ENCODE assay signal across 25 mouse cellular contexts in genomic region chr15:98418096-98418495, GRCm38 (mm10). TPM values are rescaled to one million over a fixed set of nuclear protein-coding genes. Genes with fewer than 3 reads are reported as not detected.
DNase-seq lines count a peak whose midpoint lies in the region; ATAC-seq lines count a peak whose summit lies in the region.
"Had no signal": no experiment of that assay in that cellular context is flagged by ENCODE, and none has a peak within 500 bp of the region (broad histone marks: within the 10 kb centered on the region; RNA-seq: fewer than 3 reads in every experiment).

No protein-coding gene starts in this region.

- H3K9me3 ChIP-seq in lung, embryonic 16.5 days (ENCODE audit: control insufficient read depth, low read length), result no peaks in the 10 kb centered on the region
- no peaks in the 10 kb centered on the region for H3K9me3 ChIP-seq in limb, embryonic 10.5 days (replicated peaks)
- H3K9me3 ChIP-seq in limb, embryonic 11.5 days (ENCODE audit: control insufficient read depth, low read length), result no peaks in the 10 kb centered on the region
- H3K9me3 ChIP-seq: embryonic facial prominence, embryonic 13.5 days; embryonic facial prominence, embryonic 15.5 days; forebrain, embryonic 10.5 days; forebrain, embryonic 12.5 days had no signal

- H3K9ac ChIP-seq in lung, embryonic 16.5 days (ENCODE audit: low read length), result no peak overlapping the region
- no peak overlapping the region for H3K9ac ChIP-seq in limb, embryonic 11.5 days (ENCODE audit: low read length)
- H3K9ac ChIP-seq: embryonic facial prominence, embryonic 13.5 days; embryonic facial prominence, embryonic 15.5 days; forebrain, embryonic 12.5 days had no signal

- no peak overlapping the region for H3K4me2 ChIP-seq in lung, embryonic 16.5 days (ENCODE audit: low read depth, low read length)
- H3K4me2 ChIP-seq in limb, embryonic 11.5 days (ENCODE audit: low read depth, severe bottlenecking), result no peak overlapping the region
- H3K4me2 ChIP-seq: embryonic facial prominence, embryonic 13.5 days; embryonic facial prominence, embryonic 15.5 days; forebrain, embryonic 12.5 days had no signal

- ATAC-seq in lung, embryonic 16.5 days (ENCODE audit: low read depth), result peak; percentile 77
- no peak for ATAC-seq in limb, embryonic 11.5 days (ENCODE audit: insufficient number of reproducible peaks, low FRiP score, low TSS enrichment, low read depth)
- ATAC-seq: forebrain, embryonic 14.5 days; forebrain, embryonic 16.5 days had no signal

- H3K27me3 ChIP-seq in lung, embryonic 16.5 days (ENCODE audit: control insufficient read depth, insufficient read depth, low read depth, low read length), result no peaks in the 10 kb centered on the region
- no peaks in the 10 kb centered on the region for H3K27me3 ChIP-seq in limb, embryonic 10.5 days (ENCODE audit: low read depth, poor library complexity, severe bottlenecking)
- no peaks in the 10 kb centered on the region for H3K27me3 ChIP-seq in limb, embryonic 11.5 days (ENCODE audit: control insufficient read depth, insufficient read depth, low read length)
- H3K27me3 ChIP-seq: embryonic facial prominence, embryonic 13.5 days; embryonic facial prominence, embryonic 15.5 days; forebrain, embryonic 12.5 days had no signal

- no peak overlapping the region for H3K4me3 ChIP-seq in lung, embryonic 16.5 days (ENCODE audit: low read length)
- no peak overlapping the region for H3K4me3 ChIP-seq in limb, embryonic 10.5 days
- H3K4me3 ChIP-seq in limb, embryonic 11.5 days (ENCODE audit: low read depth, low read length), result no peak overlapping the region
- H3K4me3 ChIP-seq: embryonic facial prominence, embryonic 13.5 days; embryonic facial prominence, embryonic 15.5 days; erythroblast, embryonic 14.5 days; forebrain, embryonic 10.5 days; forebrain, embryonic 12.5 days had no signal

- 52% methylated on average over 7 of the region's 7 CpGs for WGBS in lung, embryonic 16.5 days
- WGBS in limb, embryonic 10.5 days, result 73% methylated on average over 7 of the region's 7 CpGs
- 72% methylated on average over 6 of the region's 7 CpGs for WGBS in limb, embryonic 11.5 days

- DNase-seq in lung, postnatal 10 days, result no peak
- DNase-seq in limb, embryonic 10.5 days (ENCODE audit: low spot score), result peak; percentile 18
- peak; percentile 6 for DNase-seq in limb, embryonic 11.5 days (ENCODE audit: low spot score)
- no peak for DNase-seq in thymus, postnatal 36 days
- DNase-seq: adrenal gland, adult 2 months; adrenal gland, postnatal 10 days; adrenal gland, postnatal 25 days; cerebellum, adult 11 months; cerebellum, adult 18-20 months; cerebellum, adult 8-10 months; cerebellum, adult 9-11 months; cerebellum, postnatal 14 days; cerebellum, postnatal 36 days; embryo, embryonic 11 days had no signal

- H3K4me1 ChIP-seq in lung, embryonic 16.5 days (replicated peaks; ENCODE audit: control insufficient read depth, insufficient read depth, low read length), result no peaks in the 10 kb centered on the region
- peaks cover 4% of the 10 kb centered on the region; the same call in 1 of the 2 replicates for H3K4me1 ChIP-seq in limb, embryonic 10.5 days
- H3K4me1 ChIP-seq in limb, embryonic 11.5 days (ENCODE audit: control insufficient read depth, insufficient read depth, low read length), result no peaks in the 10 kb centered on the region
- H3K4me1 ChIP-seq: forebrain, embryonic 10.5 days; forebrain, embryonic 12.5 days had no signal

- no peak overlapping the region for H3K27ac ChIP-seq in lung, embryonic 16.5 days (ENCODE audit: low read length)
- H3K27ac ChIP-seq in limb, embryonic 10.5 days, result no peak overlapping the region
- H3K27ac ChIP-seq in limb, embryonic 11.5 days (replicated peaks; ENCODE audit: low read depth, low read length), result no peak overlapping the region
- H3K27ac ChIP-seq: embryonic facial prominence, embryonic 13.5 days; embryonic facial prominence, embryonic 15.5 days; forebrain, embryonic 10.5 days; forebrain, embryonic 12.5 days had no signal

- no peaks in the 10 kb centered on the region for H3K36me3 ChIP-seq in lung, embryonic 16.5 days (ENCODE audit: control insufficient read depth, insufficient read depth, low read length)
- H3K36me3 ChIP-seq in limb, embryonic 10.5 days, result no peaks in the 10 kb centered on the region
- no peaks in the 10 kb centered on the region for H3K36me3 ChIP-seq in limb, embryonic 11.5 days (ENCODE audit: control insufficient read depth, insufficient read depth, low read length)
- H3K36me3 ChIP-seq: embryonic facial prominence, embryonic 13.5 days; embryonic facial prominence, embryonic 15.5 days; forebrain, embryonic 10.5 days; forebrain, embryonic 12.5 days had no signal

RNA-seq across cellular contexts. Expression of gene Olfr282, which starts 12.9 kb away (rescaled TPM):
- polyA plus RNA-seq in lung, embryonic 16.5 days (2015; fragmentation: Nextera tagmentation; extraction: Ambion mirVana), result not detected in 2 replicates
- not detected in 2 replicates for polyA plus RNA-seq in limb, embryonic 10.5 days (2016; fragmentation: Nextera tagmentation; extraction: Ambion mirVana)
- polyA plus RNA-seq in limb, embryonic 11.5 days (2014; fragmentation: Nextera tagmentation; extraction: Ambion mirVana), result not detected in 2 replicates
- polyA plus RNA-seq: adrenal gland, adult 2 months; brain, embryonic 14.5 days; C2C12; embryonic facial prominence, embryonic 11.5 days; embryonic facial prominence, embryonic 13.5 days; erythroblast, embryonic 14.5 days; forebrain, embryonic 10.5 days; forebrain, embryonic 12.5 days; forebrain, embryonic 14.5 days; forebrain, embryonic 16.5 days had no signal

RNA-seq across cellular contexts. Expression of gene Olfr281, which starts 34.3 kb away (rescaled TPM):
- not detected in 2 replicates for polyA plus RNA-seq in lung, embryonic 16.5 days (2015; fragmentation: Nextera tagmentation; extraction: Ambion mirVana)
- polyA plus RNA-seq in limb, embryonic 10.5 days (2016; fragmentation: Nextera tagmentation; extraction: Ambion mirVana), result not detected in 2 replicates
- polyA plus RNA-seq in limb, embryonic 11.5 days (2014; fragmentation: Nextera tagmentation; extraction: Ambion mirVana), result not detected in 2 replicates
- polyA plus RNA-seq: adrenal gland, adult 2 months; brain, embryonic 14.5 days; C2C12; embryonic facial prominence, embryonic 11.5 days; embryonic facial prominence, embryonic 13.5 days; embryonic facial prominence, embryonic 15.5 days; forebrain, embryonic 10.5 days; forebrain, embryonic 14.5 days; forebrain, embryonic 16.5 days had no signal

RNA-seq across cellular contexts. Expression of gene Olfr283, which starts 37.4 kb away (rescaled TPM):
- polyA plus RNA-seq in lung, embryonic 16.5 days (2015; fragmentation: Nextera tagmentation; extraction: Ambion mirVana), result not detected in 2 replicates
- polyA plus RNA-seq in limb, embryonic 10.5 days (2016; fragmentation: Nextera tagmentation; extraction: Ambion mirVana), result not detected in 2 replicates
- not detected in 2 replicates for polyA plus RNA-seq in limb, embryonic 11.5 days (2014; fragmentation: Nextera tagmentation; extraction: Ambion mirVana)
- polyA plus RNA-seq: adrenal gland, adult 2 months; brain, embryonic 14.5 days; C2C12; embryonic facial prominence, embryonic 11.5 days; embryonic facial prominence, embryonic 13.5 days; erythroblast, embryonic 14.5 days; forebrain, embryonic 10.5 days; forebrain, embryonic 14.5 days; forebrain, embryonic 16.5 days had no signal

RNA-seq across cellular contexts. Expression of gene OR5BS1P, which starts 51.6 kb away (rescaled TPM):
- polyA plus RNA-seq in lung, embryonic 16.5 days (2015; fragmentation: Nextera tagmentation; extraction: Ambion mirVana), result not detected in 2 replicates
- polyA plus RNA-seq in limb, embryonic 10.5 days (2016; fragmentation: Nextera tagmentation; extraction: Ambion mirVana), result not detected in 2 replicates
- not detected in 2 replicates for polyA plus RNA-seq in limb, embryonic 11.5 days (2014; fragmentation: Nextera tagmentation; extraction: Ambion mirVana)
- polyA plus RNA-seq: adrenal gland, adult 2 months; brain, embryonic 14.5 days; C2C12; embryonic facial prominence, embryonic 11.5 days; embryonic facial prominence, embryonic 13.5 days; embryonic facial prominence, embryonic 15.5 days; erythroblast, embryonic 14.5 days; forebrain, embryonic 10.5 days; forebrain, embryonic 12.5 days; forebrain, embryonic 14.5 days; forebrain, embryonic 16.5 days had no signal

Comparison
In these comparisons a context has a peak if more than half of its experiments do, and no peak if none do; other contexts are left out.
1. DNase-seq: peak in limb, embryonic 10.5 days (single experiment) and limb, embryonic 11.5 days (single experiment); none in lung, postnatal 10 days (single experiment) and thymus, postnatal 36 days (0 of 2).